Comparison of ENCODE assay signal across 8 mouse cellular contexts in genomic region chrX:16894377-16895175, GRCm38 (mm10). TPM values are rescaled to one million over a fixed set of nuclear protein-coding genes. Genes with fewer than 3 reads are reported as not detected.
DNase-seq lines count a peak whose midpoint lies in the region; ATAC-seq and TF ChIP-seq lines count a peak whose summit lies in the region.

No protein-coding gene starts in this region.

- ATAC-seq in hindbrain, embryonic 13.5 days (ENCODE audit: low FRiP score) = peak; percentile 95
- ATAC-seq in lung, embryonic 14.5 days (ENCODE audit: insufficient read depth) = peak; percentile 95
- peak; percentile 37; the same call in 1 of the 2 replicates for ATAC-seq in stomach, embryonic 14.5 days (ENCODE audit: insufficient number of reproducible peaks, insufficient read depth, low FRiP score, low read depth)
- no peak for ATAC-seq in activated CD4-positive, CD25-positive, alpha-beta regulatory T cell, adult 4 months

- H3K4me2 ChIP-seq in hindbrain, embryonic 13.5 days = no peak overlapping the region
- no peak overlapping the region for H3K4me2 ChIP-seq in lung, embryonic 14.5 days
- H3K4me2 ChIP-seq in stomach, embryonic 14.5 days (replicated peaks; ENCODE audit: low read depth, low read length) = no peak overlapping the region

- peak; percentile 35 for DNase-seq in heart, adult 8-10 months (ENCODE audit: low spot score)
- no peak for DNase-seq in heart, adult 11 months
- peak; percentile 64 for DNase-seq in NIH3T3 (ENCODE audit: low read depth)
- peak; percentile 57 for DNase-seq in embryo, embryonic 11 days
- peak; percentile 82 for DNase-seq in lung, embryonic 14.5 days

- no peaks in the 10 kb centered on the region for H3K4me1 ChIP-seq in hindbrain, embryonic 13.5 days (replicated peaks)
- H3K4me1 ChIP-seq in lung, embryonic 14.5 days (ENCODE audit: insufficient read depth) = no peaks in the 10 kb centered on the region
- H3K4me1 ChIP-seq in stomach, embryonic 14.5 days (ENCODE audit: control insufficient read depth, insufficient read depth, low read length) = no peaks in the 10 kb centered on the region

- H3K27ac ChIP-seq in hindbrain, embryonic 13.5 days = peak overlapping the region; percentile 30; the same call in 1 of the 2 replicates
- 0 out of 2 replicates have a peak overlapping the region, but pooled peaks have one; percentile 20 for H3K27ac ChIP-seq in lung, embryonic 14.5 days (ENCODE audit: low read depth)
- no peak overlapping the region for H3K27ac ChIP-seq in stomach, embryonic 14.5 days (ENCODE audit: low read length)

- TF ChIP-seq CTCF in lung, embryonic 14.5 days (IDR thresholded peaks at IDR 0.05; ENCODE audit: low read depth) = peak; percentile 82

- H3K36me3 ChIP-seq in hindbrain, embryonic 13.5 days = no peaks in the 10 kb centered on the region
- no peaks in the 10 kb centered on the region for H3K36me3 ChIP-seq in lung, embryonic 14.5 days (ENCODE audit: insufficient read depth)
- no peaks in the 10 kb centered on the region for H3K36me3 ChIP-seq in stomach, embryonic 14.5 days (ENCODE audit: control insufficient read depth, insufficient read depth, low read length)

- H3K9ac ChIP-seq in hindbrain, embryonic 13.5 days = no peak overlapping the region
- no peak overlapping the region for H3K9ac ChIP-seq in lung, embryonic 14.5 days
- no peak overlapping the region for H3K9ac ChIP-seq in stomach, embryonic 14.5 days (replicated peaks; ENCODE audit: low read depth, low read length)

- 27% methylated on average over 5 of the region's 5 CpGs for WGBS in hindbrain, embryonic 13.5 days
- WGBS in lung, embryonic 14.5 days = 20% methylated on average over 5 of the region's 5 CpGs
- 27% methylated on average over 5 of the region's 5 CpGs for WGBS in stomach, embryonic 14.5 days

- no peak overlapping the region for H3K4me3 ChIP-seq in hindbrain, embryonic 13.5 days
- no peak overlapping the region for H3K4me3 ChIP-seq in lung, embryonic 14.5 days (ENCODE audit: low read depth, low read length)
- no peak overlapping the region for H3K4me3 ChIP-seq in stomach, embryonic 14.5 days (ENCODE audit: low read depth, low read length)

- H3K27me3 ChIP-seq in hindbrain, embryonic 13.5 days = no peaks in the 10 kb centered on the region
- no peaks in the 10 kb centered on the region for H3K27me3 ChIP-seq in lung, embryonic 14.5 days (ENCODE audit: insufficient read depth, low read length)
- no peaks in the 10 kb centered on the region for H3K27me3 ChIP-seq in stomach, embryonic 14.5 days (ENCODE audit: control insufficient read depth, insufficient read depth, low read length)

- no peaks in the 10 kb centered on the region for H3K9me3 ChIP-seq in hindbrain, embryonic 13.5 days
- H3K9me3 ChIP-seq in lung, embryonic 14.5 days (ENCODE audit: low read depth, low read length) = no peaks in the 10 kb centered on the region
- H3K9me3 ChIP-seq in stomach, embryonic 14.5 days (ENCODE audit: control insufficient read depth, low read depth, low read length) = no peaks in the 10 kb centered on the region

RNA-seq across cellular contexts. Expression of gene Ndp, which starts 17.0 kb away (rescaled TPM):
- not detected for total RNA-seq in heart, adult 8-10 months (2022)
- 7.4 and 7.6 TPM in 2 replicates for polyA plus RNA-seq in hindbrain, embryonic 13.5 days (2015; fragmentation: Nextera tagmentation; extraction: Ambion mirVana)
- polyA plus RNA-seq in lung, embryonic 14.5 days (2014; fragmentation: Nextera tagmentation; extraction: Ambion mirVana) = 7.2 and 7.7 TPM in 2 replicates
- polyA plus RNA-seq in stomach, embryonic 14.5 days (2014; fragmentation: Nextera tagmentation; extraction: Ambion mirVana) = 1.2 and 1.3 TPM in 2 replicates
- polyA plus RNA-seq in activated CD4-positive, CD25-positive, alpha-beta regulatory T cell, adult 4 months (2017; shearing (Covaris generic)) = not detected
